Mouse (Mus musculus) MN1 (cell line): ENCODE data around the gene Eif3l.

Experiments used
- DNase-seq: peaks from one replicate; pipeline ENCODE4 v3.0.0-alpha.2; 2016; ENCODE audit warnings: low spot score

The Eif3l gene

DNA sequence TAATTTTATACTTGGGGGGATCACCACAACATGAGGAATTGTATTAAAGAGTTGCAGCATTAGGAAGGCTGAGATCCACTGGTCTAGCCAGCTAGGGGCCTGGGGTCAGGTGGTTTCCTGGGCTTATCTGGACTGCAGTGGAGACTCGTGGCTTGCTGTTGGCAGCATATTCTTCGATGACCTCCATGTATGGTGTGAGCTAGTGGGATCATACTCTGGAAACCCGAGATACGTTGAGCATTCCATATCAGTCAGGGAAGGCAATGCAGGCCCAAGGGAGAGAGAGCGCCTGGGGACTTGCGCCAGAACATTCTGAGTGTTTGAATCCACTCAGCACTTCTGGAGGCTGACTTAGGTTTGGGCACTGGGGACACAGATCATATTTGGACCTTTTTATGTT is 48.8 kb downstream of the Eif3l start:
- no peak for DNase-seq

DNA sequence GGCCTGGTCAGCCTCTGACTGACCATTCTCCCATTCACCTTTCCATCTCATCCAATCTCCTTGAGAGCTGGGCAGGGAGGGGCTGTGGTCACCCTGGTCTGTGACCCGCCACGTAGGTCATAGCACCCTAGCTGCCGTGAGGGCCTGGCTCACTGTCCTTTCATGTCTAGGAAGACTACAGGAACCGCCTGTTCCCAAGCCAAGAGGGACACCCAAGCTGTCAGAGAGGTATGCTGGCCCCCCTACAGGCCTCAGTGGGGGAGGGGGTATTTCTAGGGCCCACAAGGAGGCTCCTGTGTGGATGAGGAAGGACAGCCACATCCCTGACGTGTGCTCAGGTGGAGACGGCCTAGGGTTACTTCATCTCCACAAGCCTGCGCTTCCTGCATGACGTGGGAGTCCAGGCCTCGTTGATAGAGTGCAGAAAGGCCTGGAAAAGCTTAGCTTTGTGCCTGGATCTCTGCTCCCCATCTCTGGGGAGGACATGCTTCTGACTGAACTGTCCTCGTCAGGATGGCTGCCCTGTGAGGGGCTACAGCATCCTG is 49.4 kb downstream of the Eif3l start:
- DNase-seq, result no peak

- DNase-seq, result peak; percentile 81
Measured at GRCm38 (mm10) chr15:79126217-79126932, 51.4 kb downstream of the Eif3l start.

GRCm38 (mm10) chr15:79127101-79127500 is 52.1 kb downstream of the Eif3l start:
- DNase-seq, result no peak

GRCm38 (mm10) chr15:79128208-79128607 is 53.2 kb downstream of the Eif3l start:
- DNase-seq, result no peak

GRCm38 (mm10) chr15:79129311-79129710 is 54.3 kb downstream of the Eif3l start:
- DNase-seq, result no peak

- peak; percentile 37 for DNase-seq
Measured at GRCm38 (mm10) chr15:79130782-79131181, 55.8 kb downstream of the Eif3l start.

DNA sequence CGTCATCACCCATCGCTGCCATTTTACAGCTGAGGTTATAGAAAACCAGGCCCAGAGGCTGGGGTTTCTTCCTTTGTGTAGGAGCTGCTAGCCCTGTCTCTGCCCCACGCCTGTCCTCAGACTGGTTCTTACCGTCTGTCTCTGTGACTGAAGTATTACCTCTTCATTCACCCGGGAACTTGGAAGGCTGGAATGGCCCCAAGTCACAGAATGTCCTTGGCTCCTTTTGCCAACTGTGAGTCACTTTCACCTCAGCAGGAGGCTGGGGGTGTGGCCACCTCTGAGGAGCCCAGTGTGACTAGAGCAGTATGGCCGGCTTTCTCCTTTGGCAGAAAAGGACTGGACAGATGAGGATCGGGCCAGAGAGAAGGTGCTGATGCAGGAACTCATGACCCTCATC is 56.5 kb downstream of the Eif3l start:
- DNase-seq, result peak; percentile 84

DNA sequence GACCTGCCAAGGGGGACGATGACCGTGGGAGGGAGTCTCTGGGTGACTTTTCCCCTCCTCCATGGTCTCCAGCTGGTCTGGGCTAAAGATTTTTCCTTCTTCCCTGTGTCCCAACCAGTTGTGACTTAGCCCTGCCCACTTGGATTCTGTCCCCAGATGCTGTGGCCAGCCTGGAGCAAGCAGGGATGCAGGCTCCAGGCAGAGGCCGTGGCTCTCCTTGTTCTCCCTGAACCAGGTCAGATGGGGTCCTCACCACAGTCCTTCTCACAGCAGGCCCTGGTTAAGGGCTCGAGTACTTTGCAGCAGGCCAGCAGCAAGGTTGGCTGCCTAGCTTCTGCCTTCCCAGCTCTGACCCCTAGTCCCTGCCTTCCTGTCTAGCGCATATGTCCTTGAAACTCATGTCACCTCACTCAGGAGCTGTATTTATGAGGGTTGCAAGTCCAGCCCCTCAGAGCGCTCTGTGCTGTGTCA is 58.2 kb downstream of the Eif3l start:
- no peak for DNase-seq

- DNase-seq, result no peak
Measured at GRCm38 (mm10) chr15:79134496-79135270, 59.7 kb downstream of the Eif3l start.

- DNase-seq, result no peak
Measured at GRCm38 (mm10) chr15:79135332-79135731, 60.4 kb downstream of the Eif3l start.

- no peak for DNase-seq
Measured at GRCm38 (mm10) chr15:79135783-79136575, 61.0 kb downstream of the Eif3l start.

DNA sequence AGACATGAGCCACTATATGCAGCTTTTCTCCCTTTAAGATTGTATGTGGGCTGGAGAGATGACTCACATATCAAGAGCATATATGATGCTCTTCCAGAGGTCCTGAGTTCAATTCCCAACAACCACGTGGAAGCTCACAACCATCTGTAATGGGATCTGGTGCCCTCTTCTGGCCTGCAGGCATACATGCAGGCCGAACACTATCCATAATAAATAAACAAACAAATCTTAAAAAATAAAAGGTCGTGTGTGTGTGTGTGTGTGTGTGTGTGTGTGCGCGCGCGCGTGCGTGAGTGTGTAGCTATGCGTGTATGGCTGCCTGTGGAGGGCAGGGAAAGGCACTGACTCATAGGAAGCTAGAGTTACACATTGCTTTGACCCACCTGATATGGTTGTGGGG is 64.7 kb downstream of the Eif3l start:
- no peak for DNase-seq

GRCm38 (mm10) chr15:79140866-79141565 is 66.0 kb downstream of the Eif3l start, which contains the start of the genes Polr2f and 1700088E04Rik:
TSS of gene Polr2f (plus strand) at chr15:79141009.
TSS of gene 1700088E04Rik (minus strand) at chr15:79141253.
- DNase-seq, result peak; percentile 100

GRCm38 (mm10) chr15:79141566-79141917 is 66.6 kb downstream of the Eif3l start:
- DNase-seq, result peak; percentile 32

DNA sequence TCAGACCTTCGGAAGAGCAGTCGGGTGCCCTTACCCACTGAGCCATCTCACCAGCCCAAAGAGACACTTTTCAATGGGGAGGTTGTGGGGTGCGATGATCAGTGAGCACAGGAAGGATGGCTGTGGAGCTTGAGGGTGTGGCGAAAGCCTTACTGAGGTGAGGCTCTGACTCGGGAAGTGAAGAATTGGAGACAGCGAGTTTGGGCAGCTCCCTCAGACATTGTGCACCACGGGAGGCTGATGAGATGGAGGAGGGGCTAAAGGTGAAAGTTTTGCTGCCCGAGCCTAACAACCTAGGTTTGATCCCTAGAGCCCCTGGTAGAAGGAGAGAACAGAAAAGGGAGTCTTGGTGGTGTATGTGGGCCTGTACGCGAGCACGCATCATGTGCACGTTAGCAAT is 68.3 kb downstream of the Eif3l start:
- DNase-seq, result no peak
